Mouse (Mus musculus) liver, embryonic 12.5 days (tissue): ENCODE measurements around the gene Adk. TPM values are rescaled to one million over a fixed set of nuclear protein-coding genes. Genes with fewer than 3 reads are reported as not detected.
A peak's percentile ranks its signal among the peaks of the same experiment; 100 is the strongest.

Experiments
- ATAC-seq: fragments of 200-750 bp; cut with Nextera tagmentation; 2 replicates; pipeline ENCODE4 v1.8.0; 2017; ENCODE audit warnings: moderate number of reproducible peaks, mild to moderate bottlenecking, moderate library complexity
- H3K27ac ChIP-seq: fragments of 300-500 bp; sonication (generic); 2 replicates; pipeline ENCODE4 v1.5.1; 2016; ENCODE audit warnings: mild to moderate bottlenecking
- H3K27me3 ChIP-seq: fragments of 300-500 bp; sonication (generic); replicated peaks from 2 replicates; pipeline ENCODE4 v1.6.1; 2016; ENCODE audit warnings: mild to moderate bottlenecking, moderate library complexity
- H3K36me3 ChIP-seq: fragments of 300-500 bp; sonication (generic); 2 replicates; pipeline ENCODE4 v1.6.1; 2016; ENCODE audit warnings: mild to moderate bottlenecking, moderate library complexity
- H3K4me1 ChIP-seq: fragments of 300-500 bp; sonication (generic); 2 replicates; pipeline ENCODE4 v1.6.1; 2016
- H3K4me2 ChIP-seq: fragments of 300-500 bp; sonication (generic); 2 replicates; pipeline ENCODE4 v1.6.1; 2016; ENCODE audit warnings: mild to moderate bottlenecking, moderate library complexity
- H3K4me3 ChIP-seq: fragments of 300-500 bp; sonication (generic); 2 replicates; pipeline ENCODE4 v1.5.1; 2016; ENCODE audit warnings: mild to moderate bottlenecking, moderate library complexity
- H3K9ac ChIP-seq: fragments of 300-500 bp; sonication (generic); 2 replicates; pipeline ENCODE4 v1.6.1; 2016; ENCODE audit warnings: mild to moderate bottlenecking, moderate library complexity
- H3K9me3 ChIP-seq: fragments of 300-500 bp; sonication (generic); replicated peaks from 2 replicates; pipeline ENCODE4 v1.6.1; 2016; ENCODE audit warnings: mild to moderate bottlenecking, moderate library complexity
- WGBS: fragments of 180-500 bp; shearing (Covaris S2); methylation state at CpG from one replicate; pipeline ENCODE4 v1.1.7; 2016; ENCODE audit not compliant: insufficient replicate concordance; 5-methylcytosine and 5-hydroxymethylcytosine counted together
- polyA plus RNA-seq: library from polyadenylated mRNA; unstranded; fragments of >200 nt; fragmentation: Nextera tagmentation; extraction: Ambion mirVana; gene quantifications from 2 replicates; pipeline ENCODE4 v1.2.1, GENCODE M21; 2016

The Adk gene
- polyA plus RNA-seq, 1 experiment from 2014 or later: 206 TPM

GRCm38 (mm10) chr14:21047840-21048239 is 4.5 kb upstream of the Adk start:
- peaks cover 17% of the 10 kb centered on the region for H3K4me1 ChIP-seq
- H3K36me3 ChIP-seq: peaks cover 24% of the 10 kb centered on the region
- H3K4me2 ChIP-seq: no peak overlapping the region
- H3K27ac ChIP-seq: no peak overlapping the region
- 82% methylated on average over 2 of the region's 2 CpGs for WGBS
- H3K9ac ChIP-seq: no peak overlapping the region
- no peaks in the 10 kb centered on the region for H3K27me3 ChIP-seq
- H3K9me3 ChIP-seq: peaks cover 6% of the 10 kb centered on the region; the same call in 1 of the 2 replicates
- no peak for ATAC-seq
- no peak overlapping the region for H3K4me3 ChIP-seq

GRCm38 (mm10) chr14:21048879-21049278 is 3.5 kb upstream of the Adk start:
- ATAC-seq: no peak
- Histone ChIP-seq H3K27me3 (no peaks in the 10 kb centered on the region), H3K9me3 (peaks cover 6% of the 10 kb centered on the region; the same call in 1 of the 2 replicates)

GRCm38 (mm10) chr14:21050734-21051133 is 1.6 kb upstream of the Adk start:
- peaks cover 6% of the 10 kb centered on the region; the same call in 1 of the 2 replicates for H3K9me3 ChIP-seq
- H3K4me1 ChIP-seq: peaks cover 35% of the 10 kb centered on the region
- no peaks in the 10 kb centered on the region for H3K27me3 ChIP-seq
- no peak overlapping the region for H3K9ac ChIP-seq
- H3K36me3 ChIP-seq: peaks cover 14% of the 10 kb centered on the region; the same call in 1 of the 2 replicates
- H3K27ac ChIP-seq: no peak overlapping the region
- peak overlapping the region; percentile 89 for H3K4me2 ChIP-seq
- WGBS: 58% methylated on average over 3 of the region's 3 CpGs
- H3K4me3 ChIP-seq: peak overlapping the region; percentile 93
- no peak for ATAC-seq

More at GRCm38 (mm10) chr14:21048879-21049278, 3.5 kb upstream of the Adk start:
- no peak overlapping the region for H3K4me2 ChIP-seq
- no peak overlapping the region for H3K27ac ChIP-seq
- peaks cover 21% of the 10 kb centered on the region for H3K36me3 ChIP-seq
- no peak overlapping the region for H3K9ac ChIP-seq
- H3K4me1 ChIP-seq: peaks cover 28% of the 10 kb centered on the region
- no peak overlapping the region for H3K4me3 ChIP-seq

GRCm38 (mm10) chr14:21051380-21052111 is 828 bp upstream of the Adk start:
- Histone ChIP-seq H3K36me3 (peaks cover 15% of the 10 kb centered on the region), H3K9ac (peak overlapping the region; percentile 88), H3K4me2 (peak overlapping the region; percentile 89), H3K27ac (peak overlapping the region; percentile 91), H3K27me3 (no peaks in the 10 kb centered on the region), H3K9me3 (peaks cover 6% of the 10 kb centered on the region; the same call in 1 of the 2 replicates), H3K4me1 (peaks cover 35% of the 10 kb centered on the region), H3K4me3 (peak overlapping the region; percentile 93)
- WGBS: 6% methylated on average over 28 of the region's 28 CpGs
- peak; percentile 35 for ATAC-seq

GRCm38 (mm10) chr14:21052781-21053130 is 382 bp downstream of the Adk start:
- peak overlapping the region; percentile 88 for H3K9ac ChIP-seq
- peak; percentile 59 for ATAC-seq
- H3K4me2 ChIP-seq: peak overlapping the region; percentile 89
- H3K27me3 ChIP-seq: no peaks in the 10 kb centered on the region
- under 1% methylated on average over 25 of the region's 25 CpGs for WGBS
- peaks cover 21% of the 10 kb centered on the region for H3K36me3 ChIP-seq
- H3K4me3 ChIP-seq: peak overlapping the region; percentile 93
- peak overlapping the region; percentile 91 for H3K27ac ChIP-seq
- peaks cover 36% of the 10 kb centered on the region for H3K4me1 ChIP-seq
- H3K9me3 ChIP-seq: peaks cover 6% of the 10 kb centered on the region; the same call in 1 of the 2 replicates

DNA sequence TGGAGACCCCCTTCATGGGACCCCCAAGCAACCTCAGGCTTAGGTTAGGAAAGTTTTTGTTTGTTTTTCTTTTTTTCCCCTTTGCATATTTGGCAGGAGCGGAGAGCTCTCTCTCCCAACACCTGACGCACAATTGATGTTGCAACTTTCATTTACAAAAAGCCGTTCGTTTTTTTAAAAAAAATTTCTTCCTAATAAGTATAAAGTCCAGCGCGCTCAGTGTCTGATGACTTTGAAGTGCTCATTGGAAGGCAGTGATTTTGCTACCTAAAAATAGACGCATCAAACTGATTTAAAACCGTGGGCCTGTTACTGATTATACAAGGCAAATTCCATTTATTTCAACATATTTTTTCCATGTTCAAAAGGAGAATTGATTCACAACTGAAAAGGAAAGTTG is 777 bp downstream of the Adk start:
- peaks cover 21% of the 10 kb centered on the region for H3K36me3 ChIP-seq
- H3K27me3 ChIP-seq: no peaks in the 10 kb centered on the region
- peak overlapping the region; percentile 91 for H3K27ac ChIP-seq
- 7% methylated on average over 8 of the region's 8 CpGs for WGBS
- H3K9ac ChIP-seq: peak overlapping the region; percentile 88
- H3K4me2 ChIP-seq: peak overlapping the region; percentile 89
- peaks cover 32% of the 10 kb centered on the region for H3K4me1 ChIP-seq
- ATAC-seq: no peak
- H3K4me3 ChIP-seq: peak overlapping the region; percentile 93
- peaks cover 6% of the 10 kb centered on the region; the same call in 1 of the 2 replicates for H3K9me3 ChIP-seq

GRCm38 (mm10) chr14:21053586-21053985 is 1.2 kb downstream of the Adk start:
- peak overlapping the region; percentile 89 for H3K4me2 ChIP-seq
- H3K4me1 ChIP-seq: peaks cover 31% of the 10 kb centered on the region
- WGBS: 51% methylated on average over 7 of the region's 7 CpGs
- H3K4me3 ChIP-seq: peak overlapping the region; percentile 93
- H3K27me3 ChIP-seq: no peaks in the 10 kb centered on the region
- peaks cover 21% of the 10 kb centered on the region for H3K36me3 ChIP-seq
- ATAC-seq: no peak
- H3K9me3 ChIP-seq: peaks cover 6% of the 10 kb centered on the region; the same call in 1 of the 2 replicates
- no peak overlapping the region for H3K27ac ChIP-seq
- H3K9ac ChIP-seq: peak overlapping the region; percentile 88; the same call in 1 of the 2 replicates

DNA sequence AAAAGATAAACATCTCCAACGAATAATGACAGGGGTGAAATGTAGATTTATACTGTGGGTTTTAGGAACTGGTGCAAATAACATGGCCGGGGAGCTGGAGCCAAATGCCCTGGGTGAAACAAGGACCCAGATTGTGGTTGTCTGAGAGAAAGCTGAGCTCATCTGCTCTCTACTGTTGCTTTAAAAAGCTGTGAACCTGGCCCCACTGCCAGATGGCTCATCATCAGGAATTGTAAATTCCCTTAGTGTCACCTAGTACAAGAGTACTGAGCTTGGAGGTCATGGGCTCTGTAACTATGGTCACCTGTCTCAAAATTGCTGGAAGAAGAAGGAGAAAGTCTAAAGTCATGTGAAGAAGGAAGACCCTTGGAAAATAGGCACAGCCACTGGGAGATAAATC is 6.6 kb downstream of the Adk start:
- ATAC-seq: no peak
- H3K27me3 ChIP-seq: no peaks in the 10 kb centered on the region
- no peak overlapping the region for H3K9ac ChIP-seq
- no peak overlapping the region for H3K4me3 ChIP-seq
- 66% methylated on average over 2 of the region's 2 CpGs for WGBS
- H3K4me1 ChIP-seq: peaks cover 48% of the 10 kb centered on the region
- H3K36me3 ChIP-seq: peaks cover 18% of the 10 kb centered on the region
- no peaks in the 10 kb centered on the region for H3K9me3 ChIP-seq
- H3K27ac ChIP-seq: no peak overlapping the region
- H3K4me2 ChIP-seq: no peak overlapping the region

- no peaks in the 10 kb centered on the region for H3K9me3 ChIP-seq
- peak overlapping the region; percentile 59 for H3K27ac ChIP-seq
- 45% methylated on average over 5 of the region's 5 CpGs for WGBS
- H3K4me1 ChIP-seq: peaks cover 61% of the 10 kb centered on the region
- 0 out of 2 replicates have a peak, but pooled peaks cover under 1% of the 10 kb centered on the region for H3K36me3 ChIP-seq
- ATAC-seq: peak; percentile 56; the same call in 1 of the 2 replicates
- H3K4me2 ChIP-seq: peak overlapping the region; percentile 31
- H3K9ac ChIP-seq: 0 out of 2 replicates have a peak overlapping the region, but pooled peaks have one; percentile 17
- no peak overlapping the region for H3K4me3 ChIP-seq
- no peaks in the 10 kb centered on the region for H3K27me3 ChIP-seq
These were observed 10.6 kb downstream of the Adk start for GRCm38 (mm10) chr14:21062766-21063513.

GRCm38 (mm10) chr14:21064321-21064720 is 11.9 kb downstream of the Adk start:
- no peak overlapping the region for H3K4me3 ChIP-seq
- H3K9ac ChIP-seq: no peak overlapping the region
- H3K36me3 ChIP-seq: 0 out of 2 replicates have a peak, but pooled peaks cover 5% of the 10 kb centered on the region
- no peak for ATAC-seq
- no peaks in the 10 kb centered on the region for H3K9me3 ChIP-seq
- peaks cover 58% of the 10 kb centered on the region for H3K4me1 ChIP-seq
- H3K27ac ChIP-seq: no peak overlapping the region
- H3K27me3 ChIP-seq: no peaks in the 10 kb centered on the region
- no peak overlapping the region for H3K4me2 ChIP-seq
- 29% methylated on average over 1 of the region's 1 CpGs for WGBS

DNA sequence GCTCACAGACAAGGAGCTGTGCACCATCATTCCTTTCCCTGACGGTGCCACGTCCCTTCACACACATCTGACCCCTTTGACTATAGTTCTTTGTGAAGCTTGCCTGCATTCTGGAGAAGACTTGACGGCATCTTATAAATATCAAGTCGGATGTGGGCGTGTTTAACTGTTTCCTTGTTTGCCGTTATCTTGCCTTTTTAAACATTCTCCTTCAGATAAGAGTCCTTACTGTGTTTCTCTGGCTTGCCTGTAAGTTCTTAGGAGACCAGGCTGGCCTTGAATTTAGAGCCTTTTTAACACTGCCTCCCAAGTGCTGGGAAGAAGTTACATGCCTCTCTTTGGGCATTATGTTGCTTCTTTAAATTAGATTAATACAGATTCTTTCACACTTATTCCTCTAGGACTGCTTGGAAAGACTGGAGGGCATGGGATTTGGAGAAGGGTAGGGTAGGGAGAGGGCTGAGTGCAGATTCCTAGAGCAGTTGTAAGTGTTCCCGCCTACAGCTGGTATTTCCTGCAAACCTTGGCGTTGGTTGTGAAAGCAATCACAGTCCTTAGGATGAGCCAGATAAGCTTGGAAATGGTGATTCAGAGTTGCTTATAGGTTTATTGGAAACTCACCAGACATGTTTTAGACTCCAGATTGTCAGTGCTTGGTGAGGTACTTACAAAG is 13.3 kb downstream of the Adk start:
- H3K4me1 ChIP-seq: peaks cover 67% of the 10 kb centered on the region
- ATAC-seq: peak; percentile 49; the same call in 1 of the 2 replicates
- 26% methylated on average over 8 of the region's 8 CpGs for WGBS
- H3K4me3 ChIP-seq: no peak overlapping the region
- H3K27ac ChIP-seq: no peak overlapping the region; the same call in 1 of the 2 replicates
- H3K9me3 ChIP-seq: no peaks in the 10 kb centered on the region
- 0 out of 2 replicates have a peak overlapping the region, but pooled peaks have one; percentile 7 for H3K9ac ChIP-seq
- peaks cover 5% of the 10 kb centered on the region; the same call in 1 of the 2 replicates for H3K36me3 ChIP-seq
- peak overlapping the region; percentile 33; the same call in 1 of the 2 replicates for H3K4me2 ChIP-seq
- no peaks in the 10 kb centered on the region for H3K27me3 ChIP-seq
